ENCODE assay signal across 32 mouse cellular contexts in genomic region chrX:166694219-166694618, GRCm38 (mm10).
"Had no signal": no experiment of that assay in that cellular context is flagged by ENCODE, and none has a peak within 500 bp of the region (broad histone marks: within the 10 kb centered on the region; RNA-seq: fewer than 3 reads in every experiment).

No protein-coding gene starts in this region.

- DNase-seq: left cerebral cortex, postnatal 4 days; liver; liver, embryonic 13.5 days; liver, postnatal 0 days; lung, adult 18-20 months; lung, adult 2 months; lung, embryonic 14.5 days; lung, postnatal 10 days; lung, postnatal 14 days; lung, postnatal 36 days; lung, postnatal 4 days; midbrain, embryonic 14.5 days had no signal

- H3K27me3 ChIP-seq: liver, embryonic 12.5 days; liver, embryonic 13.5 days; liver, embryonic 15.5 days; lung, embryonic 15.5 days; neural tube, embryonic 12.5 days had no signal

- H3K4me3 ChIP-seq: limb, embryonic 10.5 days; limb, embryonic 12.5 days; limb, embryonic 13.5 days; limb, embryonic 15.5 days; liver, embryonic 12.5 days; liver, embryonic 13.5 days; liver, embryonic 15.5 days; lung, embryonic 15.5 days; megakaryocyte, embryonic 14.5 days; midbrain, embryonic 10.5 days; midbrain, embryonic 12.5 days; midbrain, embryonic 13.5 days; midbrain, embryonic 15.5 days; myocyte; neural tube, embryonic 12.5 days had no signal

- H3K9ac ChIP-seq: limb, embryonic 12.5 days; limb, embryonic 13.5 days; limb, embryonic 15.5 days; liver, embryonic 12.5 days; liver, embryonic 13.5 days; liver, embryonic 14.5 days; liver, embryonic 15.5 days; liver, postnatal 0 days; lung, embryonic 14.5 days; lung, embryonic 15.5 days; midbrain, embryonic 12.5 days; midbrain, embryonic 13.5 days; midbrain, embryonic 15.5 days; neural tube, embryonic 12.5 days had no signal

- H3K36me3 ChIP-seq: limb, embryonic 10.5 days; limb, embryonic 12.5 days; limb, embryonic 13.5 days; limb, embryonic 15.5 days; liver, embryonic 12.5 days; liver, embryonic 13.5 days; liver, embryonic 15.5 days; lung, embryonic 15.5 days; midbrain, embryonic 10.5 days; midbrain, embryonic 12.5 days; midbrain, embryonic 13.5 days; midbrain, embryonic 15.5 days; neural tube, embryonic 12.5 days had no signal

- H3K27ac ChIP-seq: limb, embryonic 10.5 days; limb, embryonic 12.5 days; limb, embryonic 13.5 days; limb, embryonic 15.5 days; liver, embryonic 12.5 days; liver, embryonic 13.5 days; liver, embryonic 14.5 days; liver, embryonic 15.5 days; lung, embryonic 15.5 days; macrophage; midbrain, embryonic 10.5 days; midbrain, embryonic 12.5 days; midbrain, embryonic 13.5 days; midbrain, embryonic 15.5 days; neural tube, embryonic 12.5 days had no signal

- H3K9me3 ChIP-seq: limb, embryonic 10.5 days; limb, embryonic 12.5 days; limb, embryonic 15.5 days; liver, embryonic 12.5 days; liver, embryonic 13.5 days; liver, embryonic 15.5 days; lung, embryonic 15.5 days; midbrain, embryonic 10.5 days; midbrain, embryonic 12.5 days; midbrain, embryonic 13.5 days; midbrain, embryonic 15.5 days; neural tube, embryonic 12.5 days had no signal

- H3K4me2 ChIP-seq: limb, embryonic 12.5 days; limb, embryonic 13.5 days; limb, embryonic 15.5 days; liver, embryonic 11.5 days; liver, embryonic 12.5 days; liver, embryonic 13.5 days; liver, embryonic 15.5 days; lung, embryonic 14.5 days; lung, embryonic 15.5 days; midbrain, embryonic 11.5 days; midbrain, embryonic 12.5 days; midbrain, embryonic 13.5 days; midbrain, embryonic 15.5 days; neural tube, embryonic 12.5 days had no signal

- H3K4me1 ChIP-seq: limb, embryonic 10.5 days; limb, embryonic 12.5 days; limb, embryonic 13.5 days; limb, embryonic 15.5 days; liver, embryonic 12.5 days; liver, embryonic 13.5 days; liver, embryonic 15.5 days; lung, embryonic 15.5 days; midbrain, embryonic 12.5 days; midbrain, embryonic 13.5 days; midbrain, embryonic 15.5 days; neural tube, embryonic 12.5 days had no signal

- ATAC-seq: liver, embryonic 12.5 days; liver, postnatal 0 days; lung, postnatal 0 days; midbrain, embryonic 13.5 days; midbrain, embryonic 15.5 days; midbrain, embryonic 16.5 days had no signal
